Comparison of ENCODE assay signal across 8 mouse cellular contexts in the genomic region with DNA sequence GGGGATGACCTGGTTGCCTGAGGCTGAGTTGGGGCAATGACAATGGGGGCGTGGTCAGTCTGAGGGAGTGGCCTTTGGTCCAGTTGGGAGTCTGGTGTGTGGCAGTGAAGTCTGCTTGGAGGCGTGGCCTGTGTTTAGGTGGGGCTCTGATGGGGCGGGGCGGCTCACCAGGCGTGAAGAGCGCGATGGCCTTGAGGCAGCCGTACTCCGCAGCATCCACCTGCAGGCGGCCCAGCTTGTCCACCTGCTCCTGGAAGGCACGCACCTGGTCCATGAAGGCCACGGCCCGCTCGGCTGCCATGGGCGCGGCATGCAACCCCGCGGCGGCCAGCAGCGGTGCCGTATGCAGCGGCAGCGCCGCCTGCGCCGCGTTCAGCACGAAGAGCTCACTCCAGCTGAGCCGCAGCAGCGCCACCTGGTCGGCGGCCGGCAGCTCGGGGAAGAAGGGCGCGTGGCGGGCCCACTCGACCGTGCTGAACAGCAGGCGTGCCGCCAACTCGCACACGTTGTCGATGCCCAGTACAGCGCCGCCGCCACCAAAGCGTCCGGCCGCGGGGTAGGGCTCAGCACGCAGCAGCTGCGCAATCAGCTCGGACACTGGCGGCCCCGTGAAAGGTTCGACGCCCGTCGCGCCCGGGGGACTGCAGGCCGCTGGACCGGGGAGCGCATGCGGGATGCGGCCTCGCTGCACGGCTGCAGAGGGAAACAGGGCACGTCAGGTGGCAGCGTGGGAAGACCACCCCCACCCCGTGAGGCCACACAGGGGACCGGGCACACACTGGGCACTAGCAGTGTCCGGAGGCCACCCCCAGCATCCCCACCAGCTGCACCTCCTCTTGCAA. TPM values are rescaled to one million over a fixed set of nuclear protein-coding genes. Genes with fewer than 3 reads are reported as not detected.
DNase-seq lines count a peak whose midpoint lies in the region; ATAC-seq and TF ChIP-seq lines count a peak whose summit lies in the region.

No protein-coding gene starts in this region.

- H3K27me3 ChIP-seq in erythroblast, embryonic 14.5 days (ENCODE audit: control insufficient read depth) = peaks cover 54% of the 10 kb centered on the region
- no peaks in the 10 kb centered on the region for H3K27me3 ChIP-seq in intestine, postnatal 0 days (replicated peaks; ENCODE audit: control insufficient read depth, insufficient read depth, low read length)
- H3K27me3 ChIP-seq in liver, embryonic 11.5 days (replicated peaks; ENCODE audit: control insufficient read depth, insufficient read depth, low read length) = peaks cover 29% of the 10 kb centered on the region
- H3K27me3 ChIP-seq in midbrain, postnatal 0 days (ENCODE audit: insufficient read depth, low read length) = no peaks in the 10 kb centered on the region
- H3K27me3 ChIP-seq in stomach, embryonic 14.5 days (ENCODE audit: control insufficient read depth, insufficient read depth, low read length) = no peaks in the 10 kb centered on the region

- peak overlapping the region; percentile 51 for H3K4me3 ChIP-seq in erythroblast, embryonic 14.5 days (replicated peaks)
- H3K4me3 ChIP-seq in intestine, postnatal 0 days (ENCODE audit: low read depth, low read length) = no peak overlapping the region
- H3K4me3 ChIP-seq in liver, embryonic 11.5 days (ENCODE audit: low read depth, low read length) = peak overlapping the region; percentile 41
- H3K4me3 ChIP-seq in midbrain, postnatal 0 days (ENCODE audit: low read depth, low read length) = peak overlapping the region; percentile 36
- peak overlapping the region; percentile 6; the same call in 1 of the 2 replicates for H3K4me3 ChIP-seq in stomach, embryonic 14.5 days (ENCODE audit: low read depth, low read length)

- H3K27ac ChIP-seq in intestine, postnatal 0 days (ENCODE audit: low read depth, low read length) = peak overlapping the region; percentile 70
- H3K27ac ChIP-seq in liver, embryonic 11.5 days (ENCODE audit: low read depth, low read length) = no peak overlapping the region; the same call in 1 of the 2 replicates
- peak overlapping the region; percentile 69 for H3K27ac ChIP-seq in midbrain, postnatal 0 days (ENCODE audit: low read depth, low read length)
- peak overlapping the region; percentile 33; the same call in 1 of the 2 replicates for H3K27ac ChIP-seq in stomach, embryonic 14.5 days (ENCODE audit: low read length)

- WGBS in intestine, postnatal 0 days = 17% methylated on average over 73 of the region's 74 CpGs
- WGBS in liver, embryonic 11.5 days = 7% methylated on average over 74 of the region's 74 CpGs
- 11% methylated on average over 71 of the region's 74 CpGs for WGBS in midbrain, postnatal 0 days
- 10% methylated on average over 72 of the region's 74 CpGs for WGBS in stomach, embryonic 14.5 days

- TF ChIP-seq CTCF in intestine, postnatal 0 days (IDR thresholded peaks at IDR 0.05; ENCODE audit: low read depth) = peak; percentile 73
- TF ChIP-seq CTCF in midbrain, postnatal 0 days (IDR thresholded peaks at IDR 0.05) = peak; percentile 55

- peaks cover 44% of the 10 kb centered on the region for H3K36me3 ChIP-seq in erythroblast, embryonic 14.5 days (ENCODE audit: control insufficient read depth)
- peaks cover 41% of the 10 kb centered on the region for H3K36me3 ChIP-seq in intestine, postnatal 0 days (ENCODE audit: control insufficient read depth, insufficient read depth)
- H3K36me3 ChIP-seq in liver, embryonic 11.5 days (ENCODE audit: control insufficient read depth, insufficient read depth, low read length) = peaks cover 15% of the 10 kb centered on the region
- peaks cover 14% of the 10 kb centered on the region for H3K36me3 ChIP-seq in midbrain, postnatal 0 days (ENCODE audit: insufficient read depth, low read length)
- H3K36me3 ChIP-seq in stomach, embryonic 14.5 days (ENCODE audit: control insufficient read depth, insufficient read depth, low read length) = peaks cover 41% of the 10 kb centered on the region

- peaks cover 40% of the 10 kb centered on the region for H3K4me1 ChIP-seq in erythroblast, embryonic 14.5 days (ENCODE audit: control insufficient read depth)
- peaks cover 19% of the 10 kb centered on the region; the same call in 1 of the 2 replicates for H3K4me1 ChIP-seq in intestine, postnatal 0 days (replicated peaks; ENCODE audit: control insufficient read depth, insufficient read depth, low read length)
- peaks cover 41% of the 10 kb centered on the region for H3K4me1 ChIP-seq in liver, embryonic 11.5 days (replicated peaks; ENCODE audit: control insufficient read depth, insufficient read depth, low read length)
- peaks cover 20% of the 10 kb centered on the region; the same call in 1 of the 2 replicates for H3K4me1 ChIP-seq in midbrain, postnatal 0 days (ENCODE audit: insufficient read depth, low read length)
- H3K4me1 ChIP-seq in stomach, embryonic 14.5 days (ENCODE audit: control insufficient read depth, insufficient read depth, low read length) = peaks cover 32% of the 10 kb centered on the region

- H3K4me2 ChIP-seq in intestine, postnatal 0 days (replicated peaks; ENCODE audit: low read depth) = peak overlapping the region; percentile 58
- peak overlapping the region; percentile 82 for H3K4me2 ChIP-seq in liver, embryonic 11.5 days
- peak overlapping the region; percentile 62 for H3K4me2 ChIP-seq in midbrain, postnatal 0 days (ENCODE audit: low read depth, low read length, poor library complexity, severe bottlenecking)
- H3K4me2 ChIP-seq in stomach, embryonic 14.5 days (replicated peaks; ENCODE audit: low read depth, low read length) = peak overlapping the region; percentile 37

- peak; percentile 79 for DNase-seq in cerebellum, adult 8-10 months
- peak; percentile 43 for DNase-seq in forelimb bud, embryonic 11.5 days (ENCODE audit: low read depth, low spot score)
- DNase-seq in liver, embryonic 11.5 days (ENCODE audit: low spot score) = peak; percentile 79
- peak; percentile 62 for DNase-seq in midbrain, postnatal 0 days (ENCODE audit: low spot score)

- ATAC-seq in erythroblast, adult 5-6 weeks (replicated peaks; ENCODE audit: low FRiP score, poor library complexity, severe bottlenecking) = no peak
- peak; percentile 42 for ATAC-seq in intestine, postnatal 0 days
- peak; percentile 40; the same call in 1 of the 2 replicates for ATAC-seq in liver, embryonic 11.5 days (replicated peaks; ENCODE audit: low FRiP score)
- ATAC-seq in midbrain, postnatal 0 days (ENCODE audit: low FRiP score) = no peak
- ATAC-seq in stomach, embryonic 14.5 days (ENCODE audit: insufficient number of reproducible peaks, insufficient read depth, low FRiP score, low read depth) = peak; percentile 37

- peaks cover 3% of the 10 kb centered on the region; the same call in 1 of the 2 replicates for H3K9me3 ChIP-seq in erythroblast, embryonic 14.5 days (ENCODE audit: control insufficient read depth, low read length)
- no peaks in the 10 kb centered on the region for H3K9me3 ChIP-seq in intestine, postnatal 0 days (ENCODE audit: control insufficient read depth)
- no peaks in the 10 kb centered on the region for H3K9me3 ChIP-seq in liver, embryonic 11.5 days (ENCODE audit: control insufficient read depth, low read length)
- no peaks in the 10 kb centered on the region for H3K9me3 ChIP-seq in midbrain, postnatal 0 days (ENCODE audit: low read length)
- no peaks in the 10 kb centered on the region for H3K9me3 ChIP-seq in stomach, embryonic 14.5 days (ENCODE audit: control insufficient read depth, low read depth, low read length)

- H3K9ac ChIP-seq in intestine, postnatal 0 days (ENCODE audit: low read depth, low read length) = no peak overlapping the region
- H3K9ac ChIP-seq in liver, embryonic 11.5 days (ENCODE audit: low read depth, low read length) = peak overlapping the region; percentile 46
- H3K9ac ChIP-seq in midbrain, postnatal 0 days (replicated peaks; ENCODE audit: low read length, poor library complexity, severe bottlenecking) = peak overlapping the region; percentile 68
- H3K9ac ChIP-seq in stomach, embryonic 14.5 days (replicated peaks; ENCODE audit: low read depth, low read length) = no peak overlapping the region

RNA-seq across cellular contexts. Expression of gene Ocel1, which starts 4.7 kb away (rescaled TPM):
- 6.6 and 7.5 TPM in 2 replicates for polyA plus RNA-seq in erythroblast, embryonic 14.5 days (2012)
- 2.1 and 4.0 TPM in 2 replicates for total RNA-seq in erythroblast, adult 5-6 weeks (2015; ENCODE audit: low replicate concordance)
- total RNA-seq in erythroblast, adult 5-6 weeks (2017; ENCODE audit: low replicate concordance) = 2.6 and 3.2 TPM in 2 replicates
- 20.0 and 20.5 TPM in 2 replicates for polyA plus RNA-seq in intestine, postnatal 0 days (2015; fragmentation: Nextera tagmentation; extraction: Ambion mirVana)
- polyA plus RNA-seq in liver, embryonic 11.5 days (2014; fragmentation: Nextera tagmentation; extraction: Ambion mirVana) = 5.8 and 6.9 TPM in 2 replicates
- 9.4 and 10.5 TPM in 2 replicates for total RNA-seq in midbrain, postnatal 0 days (2014; rRNA removed)
- 5.4 and 5.5 TPM in 2 replicates for polyA plus RNA-seq in midbrain, postnatal 0 days (2015; fragmentation: Nextera tagmentation; extraction: Ambion mirVana)
- 3.8 TPM in 2 replicates for polyA plus RNA-seq in stomach, embryonic 14.5 days (2014; fragmentation: Nextera tagmentation; extraction: Ambion mirVana)

RNA-seq across cellular contexts. Expression of gene Nr2f6, which starts 6.0 kb away (rescaled TPM):
- polyA plus RNA-seq in erythroblast, embryonic 14.5 days (2012) = 0.41 and 0.60 TPM in 2 replicates
- 1.7 and 6.9 TPM in 2 replicates for total RNA-seq in erythroblast, adult 5-6 weeks (2015; ENCODE audit: low replicate concordance)
- 0.42 and 0.94 TPM in 2 replicates for total RNA-seq in erythroblast, adult 5-6 weeks (2017; ENCODE audit: low replicate concordance)
- 58.3 and 58.5 TPM in 2 replicates for polyA plus RNA-seq in intestine, postnatal 0 days (2015; fragmentation: Nextera tagmentation; extraction: Ambion mirVana)
- polyA plus RNA-seq in liver, embryonic 11.5 days (2014; fragmentation: Nextera tagmentation; extraction: Ambion mirVana) = 43.7 and 44.6 TPM in 2 replicates
- 95.6 and 106 TPM in 2 replicates for total RNA-seq in midbrain, postnatal 0 days (2014; rRNA removed)
- 31.1 and 32.9 TPM in 2 replicates for polyA plus RNA-seq in midbrain, postnatal 0 days (2015; fragmentation: Nextera tagmentation; extraction: Ambion mirVana)
- 52.7 and 65.5 TPM in 2 replicates for polyA plus RNA-seq in stomach, embryonic 14.5 days (2014; fragmentation: Nextera tagmentation; extraction: Ambion mirVana)

RNA-seq across cellular contexts. Expression of gene Use1, which starts 9.2 kb away (rescaled TPM):
- polyA plus RNA-seq in erythroblast, embryonic 14.5 days (2012) = 16.3 and 17.0 TPM in 2 replicates
- 35.2 and 37.4 TPM in 2 replicates for total RNA-seq in erythroblast, adult 5-6 weeks (2015; ENCODE audit: low replicate concordance)
- 34.8 and 38.3 TPM in 2 replicates for total RNA-seq in erythroblast, adult 5-6 weeks (2017; ENCODE audit: low replicate concordance)
- polyA plus RNA-seq in intestine, postnatal 0 days (2015; fragmentation: Nextera tagmentation; extraction: Ambion mirVana) = 98.4 and 106 TPM in 2 replicates
- polyA plus RNA-seq in liver, embryonic 11.5 days (2014; fragmentation: Nextera tagmentation; extraction: Ambion mirVana) = 86.9 and 97.8 TPM in 2 replicates
- 131 and 140 TPM in 2 replicates for total RNA-seq in midbrain, postnatal 0 days (2014; rRNA removed)
- polyA plus RNA-seq in midbrain, postnatal 0 days (2015; fragmentation: Nextera tagmentation; extraction: Ambion mirVana) = 132 and 136 TPM in 2 replicates
- 106 and 108 TPM in 2 replicates for polyA plus RNA-seq in stomach, embryonic 14.5 days (2014; fragmentation: Nextera tagmentation; extraction: Ambion mirVana)

RNA-seq across cellular contexts. Expression of gene Ushbp1, which starts 19.8 kb away (rescaled TPM):
- polyA plus RNA-seq in erythroblast, embryonic 14.5 days (2012) = 0.03 and 0.10 TPM in 2 replicates
- total RNA-seq in erythroblast, adult 5-6 weeks (2015; ENCODE audit: low replicate concordance) = not detected in 2 replicates
- not detected in 2 replicates for total RNA-seq in erythroblast, adult 5-6 weeks (2017; ENCODE audit: low replicate concordance)
- 4.1 and 4.9 TPM in 2 replicates for polyA plus RNA-seq in intestine, postnatal 0 days (2015; fragmentation: Nextera tagmentation; extraction: Ambion mirVana)
- 6.6 and 6.7 TPM in 2 replicates for polyA plus RNA-seq in liver, embryonic 11.5 days (2014; fragmentation: Nextera tagmentation; extraction: Ambion mirVana)
- 3.0 and 4.4 TPM in 2 replicates for total RNA-seq in midbrain, postnatal 0 days (2014; rRNA removed)
- 3.9 and 4.3 TPM in 2 replicates for polyA plus RNA-seq in midbrain, postnatal 0 days (2015; fragmentation: Nextera tagmentation; extraction: Ambion mirVana)
- polyA plus RNA-seq in stomach, embryonic 14.5 days (2014; fragmentation: Nextera tagmentation; extraction: Ambion mirVana) = 8.6 and 9.6 TPM in 2 replicates

RNA-seq across cellular contexts. Expression of gene Babam1, which starts 20.9 kb away (rescaled TPM):
- 15.4 and 18.1 TPM in 2 replicates for polyA plus RNA-seq in erythroblast, embryonic 14.5 days (2012)
- 31.9 and 60.8 TPM in 2 replicates for total RNA-seq in erythroblast, adult 5-6 weeks (2015; ENCODE audit: low replicate concordance)
- total RNA-seq in erythroblast, adult 5-6 weeks (2017; ENCODE audit: low replicate concordance) = 29.0 and 35.2 TPM in 2 replicates
- 66.8 and 68.6 TPM in 2 replicates for polyA plus RNA-seq in intestine, postnatal 0 days (2015; fragmentation: Nextera tagmentation; extraction: Ambion mirVana)
- polyA plus RNA-seq in liver, embryonic 11.5 days (2014; fragmentation: Nextera tagmentation; extraction: Ambion mirVana) = 102 and 111 TPM in 2 replicates
- 78.1 and 124 TPM in 2 replicates for total RNA-seq in midbrain, postnatal 0 days (2014; rRNA removed)
- polyA plus RNA-seq in midbrain, postnatal 0 days (2015; fragmentation: Nextera tagmentation; extraction: Ambion mirVana) = 90.2 and 98.4 TPM in 2 replicates
- 92.2 and 94.2 TPM in 2 replicates for polyA plus RNA-seq in stomach, embryonic 14.5 days (2014; fragmentation: Nextera tagmentation; extraction: Ambion mirVana)

Comparison
In these comparisons a context has a peak if more than half of its experiments do, and no peak if none do; other contexts are left out.
1. ATAC-seq: peak in intestine, postnatal 0 days (single experiment), liver, embryonic 11.5 days (single experiment) and stomach, embryonic 14.5 days (single experiment); none in erythroblast, adult 5-6 weeks (single experiment) and midbrain, postnatal 0 days (single experiment).
2. H3K9ac ChIP-seq: peak in liver, embryonic 11.5 days (single experiment) and midbrain, postnatal 0 days (single experiment); none in intestine, postnatal 0 days (single experiment) and stomach, embryonic 14.5 days (single experiment).
3. RNA of gene Nr2f6, which starts 6.0 kb away (polyA plus RNA-seq): 58.3 to 58.5 TPM in intestine, postnatal 0 days, 52.7 to 65.5 TPM in stomach, embryonic 14.5 days, 43.7 to 44.6 TPM in liver, embryonic 11.5 days and 31.1 to 32.9 TPM in midbrain, postnatal 0 days; 0.41 to 0.60 TPM in erythroblast, embryonic 14.5 days; every median in the first group is over 10 times any median in the second.
4. Peak in every context shown above with its lines, with median percentiles within 50 percentile points of each other: DNase-seq and H3K4me2 ChIP-seq.